Mouse (Mus musculus) forebrain, embryonic 14.5 days (tissue): Measurements from ENCODE around the gene Taf1d. TPM values are rescaled to one million over a fixed set of nuclear protein-coding genes. Genes with fewer than 3 reads are reported as not detected.

Experiments
- ATAC-seq: fragments of 200-750 bp; cut with Nextera tagmentation; 2 replicates; pipeline ENCODE4 v1.8.0; 2017; ENCODE audit warnings: mild to moderate bottlenecking, moderate library complexity
- DNase-seq: peaks from one replicate; pipeline ENCODE4 v3.0.0-alpha.2; 2015; ENCODE audit warnings: low spot score
- H3K27ac ChIP-seq: fragments of 300-500 bp; sonication (generic); 2 replicates; pipeline ENCODE4 v1.5.1; 2014; ENCODE audit warnings: low read depth, mild to moderate bottlenecking, control low read depth, low read length, moderate library complexity
- H3K27me3 ChIP-seq: fragments of 300-500 bp; sonication (generic); replicated peaks from 2 replicates; pipeline ENCODE4 v1.6.1; 2014; ENCODE audit warnings: low read length, control low read depth, mixed read lengths; ENCODE audit not compliant: control insufficient read depth, insufficient read depth
- H3K36me3 ChIP-seq: fragments of 300-500 bp; sonication (generic); 2 replicates; pipeline ENCODE4 v1.6.1; 2014; ENCODE audit warnings: low read length, control low read depth; ENCODE audit not compliant: control insufficient read depth, insufficient read depth
- H3K4me1 ChIP-seq: fragments of 300-500 bp; sonication (generic); 2 replicates; pipeline ENCODE4 v1.6.1; 2014; ENCODE audit warnings: antibody characterized with exemption, low read length, control low read depth; ENCODE audit not compliant: control insufficient read depth, insufficient read depth
- H3K4me2 ChIP-seq: fragments of 300-500 bp; sonication (generic); 2 replicates; pipeline ENCODE4 v1.6.1; 2014; ENCODE audit warnings: mild to moderate bottlenecking, control low read depth, low read length
- H3K4me3 ChIP-seq: fragments of 300-500 bp; sonication (generic); 2 replicates; pipeline ENCODE4 v1.5.1; 2014; ENCODE audit warnings: low read depth, low read length, control low read depth
- H3K9ac ChIP-seq: fragments of 300-500 bp; sonication (generic); 2 replicates; pipeline ENCODE4 v1.6.1; 2014; ENCODE audit warnings: mild to moderate bottlenecking, low read length, control low read depth, moderate library complexity
- H3K9me3 ChIP-seq: fragments of 300-500 bp; sonication (generic); replicated peaks from 2 replicates; pipeline ENCODE4 v1.6.1; 2016; ENCODE audit warnings: low read length, control low read depth, mixed read lengths; ENCODE audit not compliant: control insufficient read depth
- WGBS: fragments of 180-500 bp; shearing (Covaris S2); extraction: QIAGEN DNeasy Blood & Tissue Kit; methylation state at CpG from one replicate; pipeline ENCODE4 v1.1.7; 2014; 5-methylcytosine and 5-hydroxymethylcytosine counted together
- polyA plus RNA-seq: library from polyadenylated mRNA; unstranded; fragments of >200 nt; fragmentation: Nextera tagmentation; extraction: Ambion mirVana; gene quantifications from 2 replicates; pipeline ENCODE4 v1.2.1, GENCODE M21; 2014

Taf1d gene
- 43.9 and 44.8 TPM in 2 replicates for polyA plus RNA-seq

DNA sequence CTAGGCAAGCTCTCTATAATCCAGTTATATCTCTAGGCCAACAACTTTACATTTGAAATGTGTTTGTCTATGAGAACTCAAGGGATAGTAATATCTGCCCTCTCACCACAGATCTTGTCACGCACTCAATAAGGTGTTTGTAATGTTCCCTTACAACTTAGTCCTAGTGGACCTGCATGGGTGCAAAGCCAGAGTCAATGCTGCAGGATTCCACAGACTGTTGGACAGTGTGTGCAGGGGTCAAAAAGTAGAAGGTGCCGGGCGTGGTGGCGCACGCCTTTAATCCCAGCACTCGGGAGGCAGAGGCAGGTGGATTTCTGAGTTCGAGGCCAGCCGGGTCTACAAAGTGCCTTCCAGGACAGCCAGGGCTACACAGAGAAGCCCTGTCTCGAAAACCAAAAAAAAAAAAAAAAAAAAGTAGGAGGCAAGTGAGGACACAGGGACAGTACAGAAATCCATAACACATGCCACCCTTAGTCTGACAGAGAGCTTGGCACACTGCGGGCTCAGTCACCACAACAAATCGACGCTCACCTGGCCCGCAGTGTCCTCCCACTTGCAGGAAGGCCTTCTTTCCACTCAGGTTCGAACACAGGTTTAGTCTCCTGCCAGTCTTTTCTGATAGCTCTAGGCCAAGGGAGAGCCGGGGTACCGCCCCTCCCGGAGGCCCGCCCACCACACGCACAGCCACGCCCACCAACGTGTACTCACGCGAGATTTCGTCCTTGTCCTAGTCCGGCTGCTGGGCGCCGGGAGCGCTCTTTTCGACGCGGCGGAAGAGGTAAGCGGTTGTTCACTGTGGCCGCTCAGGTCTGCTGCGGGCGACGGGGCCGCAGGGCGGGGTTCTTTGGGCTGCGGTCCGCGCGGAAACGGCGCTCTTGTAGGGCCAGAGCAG lies at the start of gene Taf1d:
TSS of gene Taf1d (plus strand) at position 712 of the 895 bp plus-strand sequence.
- Histone ChIP-seq H3K4me1 (peaks cover 17% of the 10 kb centered on the region), H3K4me2 (peak within 1 kb of the TSS; percentile 92), H3K36me3 (peaks cover 25% of the 10 kb centered on the region), H3K4me3 (peak within 1 kb of the TSS; percentile 87), H3K27me3 (no peaks in the 10 kb centered on the region), H3K9ac (peak within 1 kb of the TSS; percentile 94), H3K9me3 (no peaks in the 10 kb centered on the region), H3K27ac (peak within 1 kb of the TSS; percentile 85)
- 13% methylated on average over 45 of the region's 45 CpGs for WGBS
- ATAC-seq (peak; percentile 98), DNase-seq (peak; percentile 96)

DNA sequence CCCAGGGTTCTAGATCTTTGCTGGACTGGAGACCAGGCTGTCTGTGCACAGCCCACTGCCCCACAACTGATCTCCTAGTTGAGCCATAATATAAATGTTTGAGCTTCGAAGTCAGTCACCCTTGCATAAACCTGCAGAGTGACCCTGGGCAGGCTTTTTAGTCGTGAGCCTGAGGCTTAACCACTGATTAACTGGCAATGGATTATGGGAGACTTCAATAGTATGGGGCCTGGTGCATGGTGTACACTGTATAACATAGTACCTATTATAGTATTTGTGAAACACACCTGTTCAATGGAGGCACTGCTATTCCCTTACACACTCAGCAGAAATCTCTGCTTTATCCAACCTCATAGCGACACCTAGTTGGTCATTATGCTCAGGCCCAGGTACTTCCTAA lies 49.8 kb upstream of the Taf1d start:
- no peaks in the 10 kb centered on the region for H3K27me3 ChIP-seq
- H3K4me2 ChIP-seq = no peak overlapping the region
- H3K27ac ChIP-seq = no peak overlapping the region
- WGBS = 74% methylated on average over 3 of the region's 3 CpGs
- no peak overlapping the region for H3K9ac ChIP-seq
- DNase-seq (no peak), ATAC-seq (no peak)
- no peaks in the 10 kb centered on the region for H3K9me3 ChIP-seq
- no peak overlapping the region for H3K4me3 ChIP-seq
- no peaks in the 10 kb centered on the region for H3K4me1 ChIP-seq
- H3K36me3 ChIP-seq = peaks cover 14% of the 10 kb centered on the region

DNA sequence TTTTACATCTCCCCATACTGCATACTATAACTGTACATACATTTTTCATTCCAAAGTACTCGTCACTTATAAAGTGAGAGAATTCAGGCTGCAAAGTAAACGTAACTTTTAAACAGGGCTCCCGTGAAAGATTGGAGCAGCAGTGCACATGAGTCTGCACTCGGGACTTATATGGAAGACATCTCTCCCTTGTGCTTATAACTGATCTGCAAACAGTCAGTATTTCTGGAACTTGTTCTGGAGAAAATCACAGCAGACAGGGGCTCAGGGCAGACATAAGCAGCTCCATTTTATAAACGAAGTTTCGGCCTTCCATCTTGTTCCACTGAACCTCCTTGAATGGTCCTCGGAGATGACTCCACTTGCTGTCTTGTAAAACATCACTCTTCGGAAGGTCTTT lies 44.0 kb upstream of the Taf1d start:
- H3K4me2 ChIP-seq = no peak overlapping the region
- DNase-seq = no peak
- no peaks in the 10 kb centered on the region for H3K9me3 ChIP-seq
- H3K27me3 ChIP-seq = no peaks in the 10 kb centered on the region
- 92% methylated on average over 8 of the region's 8 CpGs for WGBS
- H3K36me3 ChIP-seq = peaks cover 70% of the 10 kb centered on the region
- ATAC-seq = no peak
- H3K4me1 ChIP-seq = no peaks in the 10 kb centered on the region
- no peak overlapping the region for H3K27ac ChIP-seq
- H3K4me3 ChIP-seq = no peak overlapping the region
- no peak overlapping the region for H3K9ac ChIP-seq

DNA sequence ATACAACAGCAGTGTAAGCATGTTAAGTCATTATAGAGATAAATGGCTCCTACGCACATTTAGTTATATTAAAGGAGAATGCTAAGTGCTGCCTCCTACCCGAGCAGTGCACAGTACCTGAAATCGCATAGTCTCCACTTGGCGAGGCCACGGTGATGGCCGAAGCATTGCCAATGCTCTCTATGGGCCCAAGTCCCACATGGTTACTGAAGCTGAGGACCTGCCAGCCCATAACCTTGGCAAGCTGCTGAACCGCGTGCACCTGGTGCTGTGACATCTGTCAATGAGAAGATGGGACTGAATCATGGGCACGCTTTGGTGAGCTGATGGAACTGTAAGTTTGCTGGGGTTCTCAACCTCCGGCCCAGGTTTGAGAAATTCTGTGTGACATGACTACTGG lies 42.5 kb upstream of the Taf1d start:
- Histone ChIP-seq H3K36me3 (peaks cover 84% of the 10 kb centered on the region), H3K4me3 (no peak overlapping the region), H3K9ac (no peak overlapping the region), H3K4me2 (no peak overlapping the region), H3K27me3 (no peaks in the 10 kb centered on the region), H3K9me3 (no peaks in the 10 kb centered on the region), H3K27ac (no peak overlapping the region), H3K4me1 (no peaks in the 10 kb centered on the region)
- ATAC-seq (no peak), DNase-seq (no peak)
- WGBS = 95% methylated on average over 10 of the region's 10 CpGs

DNA sequence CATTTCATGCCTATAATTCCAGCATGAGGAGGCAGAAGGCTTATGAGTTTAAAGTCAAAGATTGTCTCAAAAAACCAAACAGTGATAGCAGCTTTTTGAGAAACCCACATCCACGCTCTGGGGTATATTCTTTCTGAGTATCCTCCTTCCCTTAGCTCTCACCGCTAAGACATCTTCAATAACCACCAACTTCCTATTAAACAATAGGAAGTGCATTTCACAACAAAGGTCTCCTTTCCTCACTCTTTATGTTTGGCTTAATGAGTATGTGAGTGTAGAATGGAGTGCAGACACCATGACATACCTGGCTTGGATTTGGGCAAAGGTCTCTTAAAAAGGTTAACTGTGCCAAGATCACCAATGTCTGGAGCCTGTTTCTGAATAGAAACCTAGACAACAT lies 32.0 kb upstream of the Taf1d start:
- WGBS = 94% methylated on average over 2 of the region's 2 CpGs
- H3K9me3 ChIP-seq = no peaks in the 10 kb centered on the region
- peaks cover 2% of the 10 kb centered on the region; the same call in 1 of the 2 replicates for H3K4me1 ChIP-seq
- H3K27ac ChIP-seq = no peak overlapping the region
- no peak overlapping the region for H3K4me2 ChIP-seq
- H3K9ac ChIP-seq = no peak overlapping the region
- H3K27me3 ChIP-seq = no peaks in the 10 kb centered on the region
- DNase-seq (no peak), ATAC-seq (no peak)
- peaks cover 80% of the 10 kb centered on the region for H3K36me3 ChIP-seq
- no peak overlapping the region for H3K4me3 ChIP-seq

DNA sequence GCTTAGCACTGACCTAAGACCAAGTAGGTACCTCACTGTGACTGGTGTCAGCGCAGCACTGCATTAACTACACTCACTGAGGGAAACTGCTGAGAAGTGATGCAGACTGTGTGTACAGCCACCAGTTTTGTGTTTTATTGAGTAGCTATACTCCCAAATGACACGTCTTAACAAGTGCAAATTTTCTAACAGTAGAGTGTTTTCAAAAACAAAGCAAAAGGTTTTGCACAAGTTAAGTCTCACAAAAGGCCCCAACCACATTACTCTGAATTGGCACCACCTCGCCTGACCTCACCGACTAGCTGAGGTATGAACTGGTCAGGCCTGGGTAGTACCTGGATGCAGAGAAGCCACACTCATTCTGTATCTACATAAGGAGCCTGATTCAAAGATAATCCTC lies 29.2 kb upstream of the Taf1d start:
- no peak for ATAC-seq
- Histone ChIP-seq H3K4me3 (no peak overlapping the region), H3K27ac (no peak overlapping the region), H3K4me1 (peaks cover 11% of the 10 kb centered on the region), H3K9me3 (no peaks in the 10 kb centered on the region), H3K27me3 (no peaks in the 10 kb centered on the region), H3K9ac (no peak overlapping the region), H3K4me2 (no peak overlapping the region), H3K36me3 (peaks cover 51% of the 10 kb centered on the region)
- DNase-seq = no peak
- 92% methylated on average over 4 of the region's 4 CpGs for WGBS

DNA sequence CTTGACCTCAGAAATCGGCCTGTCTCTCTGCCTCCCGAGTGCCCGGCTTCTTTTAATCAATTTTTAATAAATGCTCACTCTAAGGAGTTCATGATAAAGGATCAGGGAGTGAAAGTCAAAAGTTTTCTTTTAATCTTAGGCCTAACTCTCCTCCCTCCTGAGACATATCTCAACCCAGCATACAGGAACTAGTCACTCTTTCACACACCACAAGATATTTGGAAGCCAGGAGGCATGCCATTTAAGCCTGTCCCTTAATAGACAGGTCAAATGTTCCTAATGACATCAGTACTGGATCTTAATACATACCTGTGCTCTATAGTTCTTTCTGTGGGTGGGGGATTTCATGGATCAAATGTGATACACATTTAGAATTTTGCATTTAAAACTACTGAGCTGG lies 27.7 kb upstream of the Taf1d start:
- no peak overlapping the region for H3K4me2 ChIP-seq
- no peak overlapping the region; the same call in 1 of the 2 replicates for H3K9ac ChIP-seq
- no peak overlapping the region for H3K4me3 ChIP-seq
- H3K9me3 ChIP-seq = no peaks in the 10 kb centered on the region
- no peak for ATAC-seq
- H3K27ac ChIP-seq = no peak overlapping the region
- DNase-seq = no peak
- peaks cover 36% of the 10 kb centered on the region for H3K36me3 ChIP-seq
- no peaks in the 10 kb centered on the region for H3K27me3 ChIP-seq
- WGBS = 92% methylated on average over 3 of the region's 3 CpGs
- H3K4me1 ChIP-seq = peaks cover 11% of the 10 kb centered on the region

DNA sequence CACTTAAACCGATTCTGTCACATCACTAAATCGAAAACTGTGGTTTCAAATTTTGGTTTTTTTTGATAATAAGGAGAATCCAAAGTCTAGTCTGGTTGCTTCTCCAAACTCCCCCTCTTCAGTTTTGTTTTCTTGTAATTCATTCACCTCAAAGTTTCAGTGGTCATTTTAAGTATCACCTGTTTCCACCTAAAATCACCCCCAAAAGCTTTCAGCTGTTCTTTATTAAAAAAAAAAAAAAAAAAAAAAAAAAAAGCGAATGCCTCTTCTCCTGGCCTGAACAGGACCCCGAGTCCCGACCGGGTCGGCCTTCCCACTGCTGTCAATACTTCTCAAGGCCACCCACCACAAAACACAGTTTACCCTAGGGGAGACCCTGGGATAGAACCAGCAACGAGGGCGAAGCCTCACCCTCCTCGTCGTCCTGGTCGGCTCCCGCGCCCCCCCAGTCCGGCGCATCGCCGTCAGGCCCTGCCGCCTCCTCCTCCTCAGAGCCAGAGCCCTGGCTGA lies 26.8 kb upstream of the Taf1d start:
- ATAC-seq (no peak; the same call in 1 of the 2 replicates), DNase-seq (no peak)
- Histone ChIP-seq H3K4me1 (peaks cover 11% of the 10 kb centered on the region), H3K9ac (peak overlapping the region; percentile 95), H3K27ac (peak overlapping the region; percentile 81), H3K4me2 (peak overlapping the region; percentile 56), H3K27me3 (no peaks in the 10 kb centered on the region), H3K9me3 (no peaks in the 10 kb centered on the region), H3K4me3 (peak overlapping the region; percentile 88), H3K36me3 (peaks cover 28% of the 10 kb centered on the region)
- WGBS = 10% methylated on average over 19 of the region's 19 CpGs
